Mouse (Mus musculus) embryo, embryonic 9.5 days (tissue): ENCODE measurements at regions not wholly inside any gene's neighbourhood (a gene's known extent, or its start where the extent isn't known, plus 50 kb on each side); places are given as distances from the start of the nearest gene placed in this dataset.
A peak's percentile ranks its signal among the peaks of the same experiment; 100 is the strongest.

Experiments used
- DNase-seq: peaks from one replicate; pipeline ENCODE4 v3.0.0-alpha.2; 2017; ENCODE audit errors: extremely low spot score

GRCm38 (mm10) chr2:116979561-116980391, 101.3 kb downstream of the Tmco5 start:
- peak; percentile 76 for DNase-seq

GRCm38 (mm10) chr2:116980692-116981091, 102.2 kb downstream of the Tmco5 start:
- DNase-seq = peak; percentile 37

GRCm38 (mm10) chr2:116983351-116983750, 104.9 kb downstream of the Tmco5 start:
- no peak for DNase-seq

GRCm38 (mm10) chr2:116983821-116984351, 105.4 kb downstream of the Tmco5 start:
- no peak for DNase-seq

GRCm38 (mm10) chr2:116984597-116984996, 106.1 kb downstream of the Tmco5 start:
- no peak for DNase-seq

- no peak for DNase-seq
Measured at GRCm38 (mm10) chr2:116985549-116985948, 107.1 kb downstream of the Tmco5 start.

- no peak for DNase-seq
Measured at GRCm38 (mm10) chr2:116988953-116989674, 110.6 kb downstream of the Tmco5 start.

- DNase-seq = no peak
Measured at GRCm38 (mm10) chr2:116990106-116990505, 111.6 kb downstream of the Tmco5 start.

GRCm38 (mm10) chr2:116991561-116992042, 113.1 kb downstream of the Tmco5 start:
- DNase-seq = no peak

- no peak for DNase-seq
Measured at GRCm38 (mm10) chr2:116993724-116994123, 115.2 kb downstream of the Tmco5 start.

- DNase-seq = no peak
Measured at GRCm38 (mm10) chr2:116996302-116996701, 117.8 kb downstream of the Tmco5 start.

- no peak for DNase-seq
Measured at GRCm38 (mm10) chr2:116998822-116999221, 120.3 kb downstream of the Tmco5 start.

- no peak for DNase-seq
Measured at GRCm38 (mm10) chr2:116999592-116999991, 121.1 kb downstream of the Tmco5 start.

GRCm38 (mm10) chr2:117003976-117004375, 117.2 kb upstream of the Spred1 start:
- no peak for DNase-seq

- no peak for DNase-seq
Measured at GRCm38 (mm10) chr2:117006846-117007245, 114.3 kb upstream of the Spred1 start.

GRCm38 (mm10) chr2:117008922-117009321, 112.3 kb upstream of the Spred1 start:
- DNase-seq = no peak

- DNase-seq = no peak
Measured at GRCm38 (mm10) chr2:117010001-117010400, 111.2 kb upstream of the Spred1 start.

GRCm38 (mm10) chr2:117010942-117011341, 110.2 kb upstream of the Spred1 start:
- no peak for DNase-seq

GRCm38 (mm10) chr2:117017921-117018651, 103.1 kb upstream of the Spred1 start:
- peak; percentile 15 for DNase-seq

GRCm38 (mm10) chr2:117018917-117019538, 102.1 kb upstream of the Spred1 start:
- DNase-seq = peak; percentile 54

GRCm38 (mm10) chr2:117019552-117019951, 101.6 kb upstream of the Spred1 start:
- no peak for DNase-seq
